Mouse (Mus musculus) myocyte (in vitro differentiated cells): ENCODE data around the gene Rap1gap2. TPM values are rescaled to one million over a fixed set of nuclear protein-coding genes. Genes with fewer than 3 reads are reported as not detected.
A peak's percentile ranks its signal among the peaks of the same experiment; 100 is the strongest.

Experiments used
- H3K27me3 ChIP-seq: one replicate; pipeline ENCODE4 v1.6.1; 2011; ENCODE audit not compliant: control insufficient read depth, insufficient read depth, insufficient read length
- H3K36me3 ChIP-seq: one replicate; pipeline ENCODE4 v1.6.1; 2011; ENCODE audit not compliant: control insufficient read depth, insufficient read depth
- H3K4me2 ChIP-seq: one replicate; pipeline ENCODE4 v1.6.1; 2011; ENCODE audit warnings: low read depth, control low read depth
- H3K4me3 ChIP-seq: one replicate; pipeline ENCODE4 v1.5.1; 2011; ENCODE audit warnings: mild to moderate bottlenecking, control low read depth, moderate library complexity
- H3K79me2 ChIP-seq: one replicate; pipeline ENCODE4 v1.6.1; 2011; ENCODE audit not compliant: control insufficient read depth, insufficient read depth
- H3ac ChIP-seq: one replicate; pipeline ENCODE4 v1.6.1; 2011; ENCODE audit not compliant: control insufficient read depth, insufficient read length
- CEBPB ChIP-seq: IDR thresholded peaks from 2 replicates; pipeline ENCODE4 v1.6.1; 2011; ENCODE audit warnings: mild to moderate bottlenecking, moderate library complexity; ENCODE audit not compliant: poor library complexity, insufficient read depth, severe bottlenecking
- E2F4 ChIP-seq: IDR thresholded peaks from one replicate; pipeline ENCODE4 v1.6.1; 2011; ENCODE audit warnings: mild to moderate bottlenecking, control low read depth, moderate library complexity; ENCODE audit not compliant: insufficient read depth
- MAX ChIP-seq: IDR thresholded peaks from one replicate; pipeline ENCODE4 v1.6.1; 2011; ENCODE audit warnings: low read depth, mild to moderate bottlenecking, control low read depth
- MYOD1 ChIP-seq, 3 experiments: IDR thresholded peaks; one replicate each; pipeline ENCODE4 v1.6.1; 2011; ENCODE audit warnings: control low read depth in 2 of 3, low read depth in 2 of 3, mild to moderate bottlenecking in 2 of 3, moderate library complexity in 1 of 3; ENCODE audit not compliant: insufficient read length in 2 of 3, control insufficient read depth in 1 of 3
- MYOG ChIP-seq, 3 experiments: IDR thresholded peaks; one replicate each; pipeline ENCODE4 v1.6.1; 2011; ENCODE audit warnings: control low read depth in 2 of 3, low read depth in 2 of 3, mild to moderate bottlenecking in 2 of 3; ENCODE audit not compliant: insufficient read length in 2 of 3, control insufficient read depth in 1 of 3, insufficient read depth in 1 of 3
- POLR2A ChIP-seq: IDR thresholded peaks from one replicate; pipeline ENCODE4 v1.6.1; 2011; ENCODE audit warnings: low read depth, mild to moderate bottlenecking, control low read depth, moderate library complexity; ENCODE audit not compliant: insufficient read length
- POLR2AphosphoS2 ChIP-seq: IDR thresholded peaks from one replicate; pipeline ENCODE4 v1.6.1; 2011; ENCODE audit warnings: low read depth, control low read depth; ENCODE audit not compliant: insufficient read length
- REST ChIP-seq: IDR thresholded peaks from one replicate; pipeline ENCODE4 v1.6.1; 2011; ENCODE audit warnings: mild to moderate bottlenecking, control low read depth, moderate library complexity; ENCODE audit not compliant: insufficient read depth, insufficient read length
- SRF ChIP-seq: IDR thresholded peaks from one replicate; pipeline ENCODE4 v1.6.1; 2011; ENCODE audit warnings: low read depth; ENCODE audit not compliant: control insufficient read depth, insufficient read length
- TCF12 ChIP-seq: IDR thresholded peaks from one replicate; pipeline ENCODE4 v1.6.1; 2011; ENCODE audit warnings: mild to moderate bottlenecking, control low read depth; ENCODE audit not compliant: poor library complexity, insufficient read depth, severe bottlenecking
- TCF3 ChIP-seq: IDR thresholded peaks from one replicate; pipeline ENCODE4 v1.6.1; 2011; ENCODE audit warnings: low read depth, control low read depth; ENCODE audit not compliant: insufficient read length
- USF1 ChIP-seq: IDR thresholded peaks from one replicate; pipeline ENCODE4 v1.6.1; 2011; ENCODE audit warnings: low read depth, mild to moderate bottlenecking, control low read depth, moderate library complexity
- polyA plus RNA-seq: library from polyadenylated mRNA; unstranded; fragments of >200 nt; fragmentation: generic; extraction: Trizol; gene quantifications from one replicate; pipeline ENCODE4 v1.2.1, GENCODE M21; 2012; ENCODE audit warnings: missing spikeins

Rap1gap2 gene
- polyA plus RNA-seq, 1 experiment: 43.4 TPM

DNA sequence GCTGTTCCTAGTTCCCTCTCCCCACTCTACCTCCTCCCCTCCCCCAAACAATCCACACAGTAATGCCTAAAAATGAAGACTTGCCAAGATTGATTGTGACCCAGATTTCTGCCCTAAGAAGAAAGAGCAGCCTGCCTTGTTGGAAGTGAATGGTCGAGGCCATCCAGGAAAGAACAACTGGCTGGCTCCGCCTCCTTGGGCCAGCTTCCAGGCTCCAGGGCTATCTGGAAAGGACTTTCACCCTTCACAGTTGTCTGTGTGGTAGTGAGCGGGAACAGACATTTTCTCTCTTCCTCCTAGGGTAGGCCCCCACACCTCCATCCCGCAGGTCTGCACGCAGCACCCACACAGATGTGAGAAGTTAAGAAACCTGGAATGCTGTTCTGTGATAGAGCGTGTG lies 13.0 kb upstream of the Rap1gap2 start:
- H3K4me2 ChIP-seq: no peak overlapping the region

GRCm38 (mm10) chr11:74621974-74622669 lies 11.4 kb upstream of the Rap1gap2 start:
- no peak overlapping the region for H3K4me3 ChIP-seq
- H3K4me2 ChIP-seq: no peak overlapping the region
- TF ChIP-seq POLR2AphosphoS2 (no peak), E2F4 (no peak), SRF (no peak), MYOG (IDR thresholded peaks at IDR 0.05; ENCODE audit: control insufficient read depth in 1 of 3, insufficient read depth in 1 of 3, insufficient read length in 2 of 3, low read depth in 2 of 3) (no peak), MYOD1 (IDR thresholded peaks at IDR 0.05; ENCODE audit: control insufficient read depth in 1 of 3, insufficient read length in 2 of 3, low read depth in 2 of 3) (no peak), REST (no peak), USF1 (no peak), TCF12 (no peak), POLR2A (no peak), CEBPB (no peak)
- H3K27me3 ChIP-seq: peaks cover 47% of the 10 kb centered on the region
- no peak overlapping the region for H3ac ChIP-seq
- no peaks in the 10 kb centered on the region for H3K36me3 ChIP-seq
- no peaks in the 10 kb centered on the region for H3K79me2 ChIP-seq

More for the DNA sequence above, 13.0 kb upstream of the Rap1gap2 start:
- TF ChIP-seq CEBPB (no peak), USF1 (no peak), TCF3 (no peak), MAX (no peak), MYOD1 (IDR thresholded peaks at IDR 0.05; ENCODE audit: control insufficient read depth in 1 of 3, insufficient read length in 2 of 3, low read depth in 2 of 3) (no peak), TCF12 (no peak), REST (no peak), SRF (no peak), POLR2AphosphoS2 (no peak), MYOG (IDR thresholded peaks at IDR 0.05; ENCODE audit: control insufficient read depth in 1 of 3, insufficient read depth in 1 of 3, insufficient read length in 2 of 3, low read depth in 2 of 3) (no peak), POLR2A (no peak), E2F4 (no peak)
- no peak overlapping the region for H3K4me3 ChIP-seq
- no peaks in the 10 kb centered on the region for H3K36me3 ChIP-seq
- no peak overlapping the region for H3ac ChIP-seq
- H3K27me3 ChIP-seq: peaks cover 43% of the 10 kb centered on the region
- H3K79me2 ChIP-seq: no peaks in the 10 kb centered on the region

DNA sequence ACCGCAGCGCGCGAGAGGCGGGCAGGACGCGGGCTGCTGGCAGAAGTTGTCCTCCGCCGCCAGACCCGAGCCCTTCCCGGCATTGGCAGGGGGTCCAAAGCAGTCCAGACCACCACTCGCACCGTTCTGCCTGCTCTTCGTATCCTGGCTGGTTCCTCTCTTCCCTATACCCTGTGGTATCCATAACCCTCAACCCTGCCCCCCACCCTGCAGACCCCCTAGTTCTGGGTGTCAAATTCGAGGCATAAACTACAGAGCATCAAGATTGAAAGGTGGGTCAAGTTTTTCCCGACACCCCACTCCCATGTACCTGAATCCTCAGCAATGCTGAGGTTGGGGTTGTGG lies 9.2 kb upstream of the Rap1gap2 start:
- Histone ChIP-seq H3K79me2 (no peaks in the 10 kb centered on the region), H3K4me3 (no peak overlapping the region), H3ac (no peak overlapping the region), H3K36me3 (no peaks in the 10 kb centered on the region), H3K4me2 (no peak overlapping the region), H3K27me3 (peaks cover 42% of the 10 kb centered on the region)
- no peak for TF ChIP-seq MYOD1 (IDR thresholded peaks at IDR 0.05; ENCODE audit: control insufficient read depth in 1 of 3, insufficient read length in 2 of 3, low read depth in 2 of 3)
- TF ChIP-seq MYOG (IDR thresholded peaks at IDR 0.05; ENCODE audit: control insufficient read depth in 1 of 3, insufficient read depth in 1 of 3, insufficient read length in 2 of 3, low read depth in 2 of 3): no peak
- no peak for TF ChIP-seq TCF12
- TF ChIP-seq TCF3: no peak
- no peak for TF ChIP-seq MAX
- no peak for TF ChIP-seq POLR2A
- TF ChIP-seq E2F4: no peak
- TF ChIP-seq REST: no peak
- no peak for TF ChIP-seq USF1

- Histone ChIP-seq H3K27me3 (peaks cover 37% of the 10 kb centered on the region), H3ac (no peak within 1 kb of the TSS), H3K4me2 (no peak within 1 kb of the TSS), H3K36me3 (no peaks in the 10 kb centered on the region), H3K4me3 (no peak within 1 kb of the TSS), H3K79me2 (no peaks in the 10 kb centered on the region)
- no peak for TF ChIP-seq USF1
- no peak for TF ChIP-seq SRF
- no peak for TF ChIP-seq POLR2A
- peak; percentile 100 for TF ChIP-seq REST
Measured at GRCm38 (mm10) chr11:74619201-74619955, 8.7 kb upstream of the Rap1gap2 start, which contains the start of gene Ccdc92b. Gene Ccdc92b (plus strand): TSS chr11:74619605.

DNA sequence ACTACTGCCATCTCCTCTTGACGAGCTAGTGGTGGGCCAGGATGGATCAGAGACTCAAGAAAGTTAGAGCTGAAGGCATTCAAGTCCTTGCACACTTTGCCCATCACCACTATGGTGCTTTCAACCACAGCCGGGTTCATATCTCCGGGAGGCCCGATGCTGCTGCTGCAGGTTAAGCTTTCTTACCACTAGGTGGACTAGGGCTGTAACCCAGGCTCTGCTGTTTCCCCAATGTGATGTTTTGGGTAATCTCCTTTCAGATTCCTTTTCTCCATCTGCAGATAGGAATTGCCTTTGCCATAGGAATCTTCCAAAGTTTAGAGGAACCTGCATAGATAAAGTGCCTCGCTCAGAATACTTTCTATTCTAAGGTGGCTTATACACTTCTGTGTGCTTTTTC lies 4.9 kb upstream of the Rap1gap2 start:
- Histone ChIP-seq H3K27me3 (peaks cover 23% of the 10 kb centered on the region), H3K36me3 (no peaks in the 10 kb centered on the region), H3K4me3 (no peak overlapping the region), H3K4me2 (no peak overlapping the region), H3K79me2 (no peaks in the 10 kb centered on the region), H3ac (no peak overlapping the region)
- TF ChIP-seq MAX (no peak), MYOD1 (IDR thresholded peaks at IDR 0.05; ENCODE audit: control insufficient read depth in 1 of 3, insufficient read length in 2 of 3, low read depth in 2 of 3) (no peak), TCF3 (no peak), MYOG (IDR thresholded peaks at IDR 0.05; ENCODE audit: control insufficient read depth in 1 of 3, insufficient read depth in 1 of 3, insufficient read length in 2 of 3, low read depth in 2 of 3) (no peak), TCF12 (no peak), POLR2A (no peak), E2F4 (no peak), REST (no peak), POLR2AphosphoS2 (no peak), SRF (no peak), CEBPB (no peak), USF1 (no peak)
